Mouse (Mus musculus): ENCODE results near the gene Pik3r1.

DNA sequence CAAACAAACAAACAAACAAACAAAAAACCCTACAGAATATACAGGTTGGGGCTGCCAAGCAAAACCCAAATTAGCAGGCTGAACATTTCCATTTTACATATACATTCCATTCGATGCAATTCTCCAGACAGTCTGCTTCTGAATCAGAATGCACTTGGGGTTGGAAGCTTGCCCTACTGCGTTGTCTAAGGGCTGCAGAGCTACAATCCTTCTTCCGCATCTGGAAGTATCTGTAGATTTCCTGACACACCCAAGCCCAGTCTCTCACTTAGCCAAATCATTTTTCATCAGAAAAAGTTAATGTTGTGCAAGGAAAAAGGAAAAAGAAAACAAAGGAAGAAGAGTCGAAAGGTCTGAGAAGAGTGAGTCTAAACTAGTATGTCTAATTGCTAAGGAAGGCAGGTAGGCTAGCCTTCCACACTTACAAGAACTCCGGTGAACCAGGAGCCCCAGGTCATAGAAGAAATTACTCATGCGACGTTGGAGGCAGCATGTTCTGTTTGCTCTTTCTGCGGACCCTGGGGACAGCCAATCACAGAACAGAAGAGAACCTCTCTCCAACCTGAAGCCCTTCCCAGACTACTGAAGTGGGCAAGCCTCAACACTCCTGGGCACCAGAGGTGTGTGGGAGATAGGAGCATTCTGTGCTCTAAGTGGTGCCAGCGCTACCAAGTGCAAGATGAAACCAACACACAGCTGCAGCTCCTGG lies 55.1 kb downstream of the Pik3r1 start:
- TF ChIP-seq CTCF (IDR thresholded peaks at IDR 0.05; ENCODE audit: low read depth) (no peak), EP300 (optimal IDR thresholded peaks at IDR 0.05) (no peak)
